Mouse (Mus musculus): ENCODE measurements around the gene Brinp3.

The Brinp3 gene

GRCm38 (mm10) chr1:146494681-146495331 lies at the start of gene Brinp3:
Gene Brinp3 (plus strand): TSS chr1:146494760.
- DNase-seq (ENCODE audit: inconsistent ontology term) = peak; percentile 12

GRCm38 (mm10) chr1:146494221-146494620 lies 339 bp upstream of the Brinp3 start:
- DNase-seq (ENCODE audit: inconsistent ontology term) = no peak

- no peak for DNase-seq (ENCODE audit: inconsistent ontology term)
Observed at GRCm38 (mm10) chr1:146495386-146495785, 826 bp downstream of the Brinp3 start.

- DNase-seq (ENCODE audit: inconsistent ontology term) = peak; percentile 39
Observed at GRCm38 (mm10) chr1:146497381-146498081, 3.0 kb downstream of the Brinp3 start.

- peak; percentile 17 for DNase-seq (ENCODE audit: inconsistent ontology term)
Observed at GRCm38 (mm10) chr1:146498085-146498779, 3.7 kb downstream of the Brinp3 start.

GRCm38 (mm10) chr1:146498780-146499114 lies 4.2 kb downstream of the Brinp3 start:
- no peak for DNase-seq (ENCODE audit: inconsistent ontology term)

- DNase-seq (ENCODE audit: inconsistent ontology term) = no peak
Observed at GRCm38 (mm10) chr1:146515377-146515776, 20.8 kb downstream of the Brinp3 start.

- DNase-seq (ENCODE audit: inconsistent ontology term) = no peak
Observed at GRCm38 (mm10) chr1:146523727-146524573, 29.4 kb downstream of the Brinp3 start.

- DNase-seq (ENCODE audit: inconsistent ontology term) = no peak
Observed at GRCm38 (mm10) chr1:146528572-146528971, 34.0 kb downstream of the Brinp3 start.

GRCm38 (mm10) chr1:146546847-146547428 lies 52.4 kb downstream of the Brinp3 start:
- no peak for DNase-seq (ENCODE audit: inconsistent ontology term)

- no peak for DNase-seq (ENCODE audit: inconsistent ontology term)
Observed at GRCm38 (mm10) chr1:146556982-146557381, 62.4 kb downstream of the Brinp3 start.

GRCm38 (mm10) chr1:146562144-146562543 lies 67.6 kb downstream of the Brinp3 start:
- DNase-seq (ENCODE audit: inconsistent ontology term) = no peak

GRCm38 (mm10) chr1:146584181-146584580 lies 89.6 kb downstream of the Brinp3 start:
- no peak for DNase-seq (ENCODE audit: inconsistent ontology term)

- DNase-seq (ENCODE audit: inconsistent ontology term) = no peak
Observed at GRCm38 (mm10) chr1:146632895-146633294, 138.3 kb downstream of the Brinp3 start.

GRCm38 (mm10) chr1:146657214-146657613 lies 162.7 kb downstream of the Brinp3 start:
- DNase-seq (ENCODE audit: inconsistent ontology term) = peak; percentile 91

GRCm38 (mm10) chr1:146700724-146701123 lies 206.2 kb downstream of the Brinp3 start:
- no peak for DNase-seq (ENCODE audit: inconsistent ontology term)

GRCm38 (mm10) chr1:146719556-146719955 lies 225.0 kb downstream of the Brinp3 start:
- no peak for DNase-seq (ENCODE audit: inconsistent ontology term)

- peak; percentile 8 for DNase-seq (ENCODE audit: inconsistent ontology term)
Observed at GRCm38 (mm10) chr1:146724784-146725513, 230.4 kb downstream of the Brinp3 start.

GRCm38 (mm10) chr1:146751066-146751465 lies 256.5 kb downstream of the Brinp3 start:
- no peak for DNase-seq (ENCODE audit: inconsistent ontology term)

- DNase-seq (ENCODE audit: inconsistent ontology term) = no peak
Observed at GRCm38 (mm10) chr1:146783259-146783658, 288.7 kb downstream of the Brinp3 start.

GRCm38 (mm10) chr1:146787236-146787635 lies 292.7 kb downstream of the Brinp3 start:
- DNase-seq (ENCODE audit: inconsistent ontology term) = peak; percentile 29

Data from Muller cell, postnatal 12 days (primary cell).